Mouse (Mus musculus) E14TG2a.4 (cell line): ENCODE results near the gene Calr3.

Experiments used
- CTCF ChIP-seq: conservative IDR thresholded peaks from 2 replicates; pipeline ENCODE4 v1.5.1; 2014; ENCODE audit warnings: low read length
- POU5F1 ChIP-seq: IDR thresholded peaks from 2 replicates; pipeline ENCODE4 v1.6.1; 2014; ENCODE audit warnings: low read length, borderline replicate concordance

GRCm38 (mm10) chr8:72418073-72418472, 25.6 kb downstream of the Calr3 start:
- TF ChIP-seq CTCF: no peak
- no peak for TF ChIP-seq POU5F1
